Mouse (Mus musculus) embryonic facial prominence, embryonic 14.5 days (tissue): ENCODE measurements around the gene Tmco4. TPM values are rescaled to one million over a fixed set of nuclear protein-coding genes. Genes with fewer than 3 reads are reported as not detected.
A peak's percentile ranks its signal among the peaks of the same experiment; 100 is the strongest.

Experiments used
- ATAC-seq: fragments of 200-750 bp; cut with Nextera tagmentation; 2 replicates; pipeline ENCODE4 v1.8.0; 2017; ENCODE audit warnings: low read depth, moderate number of reproducible peaks, moderate TSS enrichment
- DNase-seq: peaks from one replicate; pipeline ENCODE4 v3.0.0-alpha.2; 2015; ENCODE audit warnings: low spot score
- H3K27ac ChIP-seq: fragments of 300-500 bp; sonication (generic); replicated peaks from 2 replicates; pipeline ENCODE4 v1.5.1; 2014; ENCODE audit warnings: low read depth, mild to moderate bottlenecking, low read length, moderate library complexity
- H3K27me3 ChIP-seq: fragments of 300-500 bp; sonication (generic); replicated peaks from 2 replicates; pipeline ENCODE4 v1.6.1; 2014; ENCODE audit warnings: low read length; ENCODE audit not compliant: control insufficient read depth, insufficient read depth
- H3K36me3 ChIP-seq: fragments of 300-500 bp; sonication (generic); 2 replicates; pipeline ENCODE4 v1.6.1; 2014; ENCODE audit warnings: low read length, mixed read lengths; ENCODE audit not compliant: control insufficient read depth, insufficient read depth
- H3K4me1 ChIP-seq: fragments of 300-500 bp; sonication (generic); 2 replicates; pipeline ENCODE4 v1.6.1; 2014; ENCODE audit warnings: antibody characterized with exemption, low read length; ENCODE audit not compliant: control insufficient read depth, insufficient read depth
- H3K4me2 ChIP-seq: fragments of 300-500 bp; sonication (generic); 2 replicates; pipeline ENCODE4 v1.6.1; 2014; ENCODE audit warnings: low read depth, mild to moderate bottlenecking, low read length, moderate library complexity, mixed read lengths
- H3K4me3 ChIP-seq: fragments of 300-500 bp; sonication (generic); 2 replicates; pipeline ENCODE4 v1.5.1; 2014; ENCODE audit warnings: low read depth, mild to moderate bottlenecking, low read length
- H3K9ac ChIP-seq: fragments of 300-500 bp; sonication (generic); 2 replicates; pipeline ENCODE4 v1.6.1; 2014; ENCODE audit warnings: low read depth, mild to moderate bottlenecking, low read length, moderate library complexity, mixed read lengths
- H3K9me3 ChIP-seq: fragments of 300-500 bp; sonication (generic); 2 replicates; pipeline ENCODE4 v1.6.1; 2016; ENCODE audit warnings: low read length; ENCODE audit not compliant: control insufficient read depth
- WGBS: fragments of 180-500 bp; shearing (Covaris S2); extraction: QIAGEN DNeasy Blood & Tissue Kit; methylation state at CpG from one replicate; pipeline ENCODE4 v1.1.7; 2014; 5-methylcytosine and 5-hydroxymethylcytosine counted together
- polyA plus RNA-seq: library from polyadenylated mRNA; unstranded; fragments of >200 nt; fragmentation: Nextera tagmentation; extraction: Ambion mirVana; gene quantifications from 2 replicates; pipeline ENCODE4 v1.2.1, GENCODE M21; 2014

Gene Tmco4
- polyA plus RNA-seq: 3.8 and 4.7 TPM in 2 replicates

- H3K9ac ChIP-seq: peak within 1 kb of the TSS; percentile 85
- peak; percentile 81 for DNase-seq
- peak within 1 kb of the TSS; percentile 66 for H3K4me3 ChIP-seq
- H3K9me3 ChIP-seq: no peaks in the 10 kb centered on the region
- ATAC-seq: peak; percentile 79
- no peaks in the 10 kb centered on the region for H3K27me3 ChIP-seq
- H3K4me1 ChIP-seq: peaks cover 8% of the 10 kb centered on the region; the same call in 1 of the 2 replicates
- H3K36me3 ChIP-seq: no peaks in the 10 kb centered on the region
- WGBS: 1% methylated on average over 51 of the region's 60 CpGs
- H3K4me2 ChIP-seq: peak within 1 kb of the TSS; percentile 98
- H3K27ac ChIP-seq: peak within 1 kb of the TSS; percentile 69
Observed at GRCm38 (mm10) chr4:138972827-138973718, at the start of gene Tmco4. TSS of gene Tmco4 (plus strand) at chr4:138972888.

GRCm38 (mm10) chr4:138925561-138925960 is 47.1 kb upstream of the Tmco4 start:
- H3K4me1 ChIP-seq: no peaks in the 10 kb centered on the region
- no peaks in the 10 kb centered on the region for H3K27me3 ChIP-seq
- ATAC-seq (no peak), DNase-seq (no peak)
- no peak overlapping the region for H3K9ac ChIP-seq
- no peaks in the 10 kb centered on the region for H3K9me3 ChIP-seq
- H3K4me3 ChIP-seq: no peak overlapping the region
- 57% methylated on average over 2 of the region's 2 CpGs for WGBS
- H3K36me3 ChIP-seq: no peaks in the 10 kb centered on the region
- H3K4me2 ChIP-seq: no peak overlapping the region
- H3K27ac ChIP-seq: no peak overlapping the region

DNA sequence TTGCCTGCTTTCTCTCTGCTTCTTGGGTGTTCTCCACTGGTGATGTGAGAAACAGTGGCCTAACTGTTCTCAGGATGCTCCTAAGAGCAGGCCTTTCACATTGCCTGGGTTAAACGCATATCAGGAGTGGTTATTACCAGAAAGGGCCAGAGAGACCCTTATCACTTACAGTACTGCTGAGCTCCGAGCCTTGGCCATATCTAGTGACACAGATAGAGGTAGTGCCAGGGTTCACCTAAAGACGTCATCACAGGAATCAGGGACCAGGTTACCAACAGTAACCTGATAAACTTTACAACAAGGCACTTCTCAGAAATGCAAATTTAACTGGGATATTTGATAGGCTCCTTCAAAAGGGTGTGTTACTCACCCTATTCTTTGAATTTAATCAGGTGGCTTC is 38.8 kb upstream of the Tmco4 start:
- Histone ChIP-seq H3K27me3 (no peaks in the 10 kb centered on the region), H3K36me3 (no peaks in the 10 kb centered on the region), H3K4me1 (no peaks in the 10 kb centered on the region), H3K27ac (no peak overlapping the region), H3K9me3 (no peaks in the 10 kb centered on the region), H3K4me2 (no peak overlapping the region), H3K9ac (no peak overlapping the region), H3K4me3 (no peak overlapping the region)
- 69% methylated on average over 3 of the region's 3 CpGs for WGBS
- DNase-seq (no peak), ATAC-seq (no peak)

DNA sequence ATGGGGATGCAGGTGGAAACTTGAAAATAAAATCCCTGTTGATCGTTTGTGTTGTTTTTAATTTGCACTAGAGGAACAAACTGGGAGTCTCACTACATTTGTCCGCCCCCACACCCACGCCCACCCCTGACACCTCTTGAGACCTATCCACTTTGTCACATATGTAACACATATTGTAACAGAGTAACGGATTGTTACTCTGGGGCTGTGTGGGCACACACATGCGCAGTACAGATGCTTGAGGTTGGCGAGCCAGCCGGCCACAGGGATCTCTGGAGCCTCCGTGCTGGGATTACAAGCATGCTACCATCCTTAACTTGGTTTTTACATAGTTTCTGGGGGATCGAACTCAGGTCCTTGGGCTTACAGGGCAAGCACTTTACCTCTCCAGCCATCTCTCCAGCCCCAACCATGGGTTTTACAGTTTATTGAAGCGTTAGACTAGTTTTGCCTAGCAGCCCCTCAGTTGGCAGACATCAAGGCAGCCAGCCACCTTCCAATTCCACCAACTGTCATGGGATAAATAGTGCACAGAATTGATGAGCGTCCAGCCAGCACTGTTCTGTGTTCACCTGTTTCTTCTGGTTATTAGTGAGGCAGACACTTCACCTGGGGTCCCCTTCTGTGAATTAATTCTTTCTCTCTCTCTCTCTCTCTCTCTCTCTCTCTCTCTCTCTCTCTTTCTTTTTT is 38.1 kb upstream of the Tmco4 start:
- no peak for DNase-seq
- no peak for ATAC-seq
- no peaks in the 10 kb centered on the region for H3K27me3 ChIP-seq
- no peak overlapping the region for H3K4me3 ChIP-seq
- no peaks in the 10 kb centered on the region for H3K9me3 ChIP-seq
- no peak overlapping the region for H3K9ac ChIP-seq
- H3K4me2 ChIP-seq: no peak overlapping the region
- H3K27ac ChIP-seq: no peak overlapping the region
- WGBS: 81% methylated on average over 11 of the region's 11 CpGs
- no peaks in the 10 kb centered on the region for H3K4me1 ChIP-seq
- H3K36me3 ChIP-seq: no peaks in the 10 kb centered on the region

DNA sequence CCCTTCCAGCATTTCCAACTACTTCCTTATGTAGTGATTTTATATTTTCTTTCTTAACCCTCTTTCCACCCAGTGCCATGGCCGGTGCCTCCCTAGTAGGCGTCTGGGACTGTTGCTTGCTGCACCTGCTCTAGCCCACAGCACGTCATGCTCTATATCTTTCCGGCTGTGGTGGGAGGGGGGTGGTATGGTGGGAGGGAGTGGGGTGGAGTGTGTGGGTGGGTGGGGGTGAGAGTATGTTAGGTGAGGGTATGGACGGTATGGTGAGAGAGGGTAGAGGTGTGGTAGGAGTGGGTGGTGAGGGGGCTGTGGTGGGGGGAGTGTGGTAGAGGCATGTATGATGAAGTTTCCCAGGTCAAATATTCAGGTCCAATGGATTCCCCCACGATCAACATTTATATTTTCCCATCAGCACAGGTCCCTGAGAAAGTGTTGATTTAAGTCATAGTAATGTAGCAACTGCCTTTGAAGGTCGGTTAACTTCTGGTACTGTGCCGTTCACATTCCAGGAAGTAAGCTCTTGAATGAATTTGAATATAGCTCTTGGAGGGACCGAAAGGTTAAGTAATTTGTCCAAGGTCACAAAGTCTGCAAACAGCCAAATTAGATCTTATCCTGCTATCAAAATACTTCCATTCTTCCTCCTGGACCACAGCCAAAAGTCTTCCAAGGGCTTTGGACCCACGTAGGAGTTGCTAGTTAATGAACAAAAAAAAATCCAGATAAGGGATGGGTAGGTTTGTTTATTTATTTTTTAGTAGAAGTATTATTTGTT is 34.0 kb upstream of the Tmco4 start:
- no peak overlapping the region for H3K27ac ChIP-seq
- H3K36me3 ChIP-seq: no peaks in the 10 kb centered on the region
- no peak overlapping the region for H3K4me2 ChIP-seq
- H3K4me3 ChIP-seq: no peak overlapping the region
- no peak for ATAC-seq
- H3K4me1 ChIP-seq: peaks cover 11% of the 10 kb centered on the region
- no peak for DNase-seq
- no peaks in the 10 kb centered on the region for H3K27me3 ChIP-seq
- H3K9ac ChIP-seq: no peak overlapping the region
- 65% methylated on average over 10 of the region's 10 CpGs for WGBS
- H3K9me3 ChIP-seq: no peaks in the 10 kb centered on the region

DNA sequence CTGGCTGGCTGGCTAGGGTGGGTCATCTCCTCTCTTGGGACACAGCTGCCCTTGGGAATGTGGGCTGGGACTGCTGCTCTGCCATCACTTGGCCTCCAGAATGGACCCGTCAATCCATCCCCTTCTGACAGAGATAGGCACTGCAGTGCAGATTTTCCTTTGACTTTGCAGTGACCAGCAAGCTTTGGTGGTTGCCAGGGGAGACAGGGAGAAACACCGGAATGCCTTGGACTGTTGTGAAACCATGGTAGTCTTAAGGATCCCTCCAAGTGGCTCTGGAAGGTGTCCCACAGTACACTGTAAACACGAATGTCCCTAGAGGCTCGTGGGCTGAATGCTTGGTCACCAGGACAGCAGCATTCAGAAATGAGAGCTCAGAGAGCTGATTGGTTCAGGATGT is 33.2 kb upstream of the Tmco4 start:
- H3K9ac ChIP-seq: no peak overlapping the region
- no peaks in the 10 kb centered on the region for H3K27me3 ChIP-seq
- peaks cover 11% of the 10 kb centered on the region for H3K4me1 ChIP-seq
- H3K4me2 ChIP-seq: no peak overlapping the region
- ATAC-seq: no peak
- H3K36me3 ChIP-seq: no peaks in the 10 kb centered on the region
- WGBS: 70% methylated on average over 4 of the region's 4 CpGs
- no peak for DNase-seq
- no peaks in the 10 kb centered on the region for H3K9me3 ChIP-seq
- H3K27ac ChIP-seq: no peak overlapping the region
- H3K4me3 ChIP-seq: no peak overlapping the region

GRCm38 (mm10) chr4:138941401-138941800 is 31.3 kb upstream of the Tmco4 start:
- ATAC-seq: peak; percentile 45; the same call in 1 of the 2 replicates
- Histone ChIP-seq H3K4me2 (no peak overlapping the region), H3K27me3 (no peaks in the 10 kb centered on the region), H3K27ac (peak overlapping the region; percentile 69), H3K4me3 (no peak overlapping the region), H3K9me3 (no peaks in the 10 kb centered on the region), H3K4me1 (peaks cover 11% of the 10 kb centered on the region), H3K36me3 (no peaks in the 10 kb centered on the region), H3K9ac (no peak overlapping the region)
- WGBS: 24% methylated on average over 7 of the region's 7 CpGs
- peak; percentile 71 for DNase-seq

DNA sequence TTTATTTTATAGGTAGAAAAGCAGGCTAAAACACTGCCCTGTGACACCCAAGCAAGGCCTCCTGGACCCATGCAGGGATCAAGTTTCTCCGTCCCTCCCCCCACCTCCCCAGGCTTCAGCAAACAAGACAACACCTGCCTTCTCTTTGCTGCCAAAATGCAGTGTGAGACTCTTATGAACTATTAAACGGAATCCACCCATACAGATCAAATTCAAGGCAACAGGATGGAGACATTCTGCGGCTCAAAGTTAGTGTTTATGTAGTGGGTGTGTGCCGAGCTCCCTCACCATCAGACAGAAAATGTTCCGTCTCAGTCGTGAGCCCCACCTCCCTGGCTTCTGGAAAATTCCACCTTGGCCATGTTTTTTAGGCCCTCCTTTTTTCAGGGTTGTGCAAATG is 30.7 kb upstream of the Tmco4 start:
- 20% methylated on average over 6 of the region's 6 CpGs for WGBS
- Histone ChIP-seq H3K4me1 (peaks cover 11% of the 10 kb centered on the region), H3K27me3 (no peaks in the 10 kb centered on the region), H3K9ac (no peak overlapping the region), H3K9me3 (no peaks in the 10 kb centered on the region), H3K36me3 (no peaks in the 10 kb centered on the region), H3K27ac (peak overlapping the region; percentile 78), H3K4me3 (no peak overlapping the region), H3K4me2 (no peak overlapping the region)
- DNase-seq: peak; percentile 88
- ATAC-seq: peak; percentile 88
